In the genomic region with DNA sequence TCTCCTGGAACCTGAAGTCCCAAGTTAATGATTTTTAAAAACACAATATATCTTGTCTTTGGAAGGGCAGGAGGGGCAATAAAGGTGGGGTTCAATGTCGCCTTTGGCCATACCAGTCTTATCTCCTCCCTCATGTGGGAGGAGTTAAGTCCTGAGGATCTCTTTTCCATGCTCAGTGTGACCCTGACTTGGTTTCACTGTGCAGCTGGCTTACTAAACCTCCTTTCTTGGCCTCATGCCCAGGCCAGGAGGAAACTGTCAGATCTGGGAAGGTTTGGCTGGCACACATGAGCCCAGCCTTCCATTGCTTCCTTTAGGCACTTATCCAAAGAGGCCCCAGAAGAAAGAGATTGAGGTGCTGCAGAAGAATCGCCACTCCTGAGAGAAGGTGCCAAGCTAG, we compare ENCODE assay signal across 12 mouse cellular contexts. TPM values are rescaled to one million over a fixed set of nuclear protein-coding genes. Genes with fewer than 3 reads are reported as not detected.
DNase-seq lines count a peak whose midpoint lies in the region; ATAC-seq and TF ChIP-seq lines count a peak whose summit lies in the region.
"Had no signal": no experiment of that assay in that cellular context is flagged by ENCODE, and none has a peak within 500 bp of the region (broad histone marks: within the 10 kb centered on the region; RNA-seq: fewer than 3 reads in every experiment).

A gene (plus strand): TSS at position 189 of the 400 bp plus-strand sequence.

- H3K27ac ChIP-seq in heart, embryonic 11.5 days (ENCODE audit: low read depth, low read length) = no peak within 1 kb of the TSS
- H3K27ac ChIP-seq in lung, embryonic 14.5 days (ENCODE audit: low read depth) = no peak within 1 kb of the TSS
- no peak within 1 kb of the TSS for H3K27ac ChIP-seq in forebrain, embryonic 16.5 days (ENCODE audit: low read length)
- H3K27ac ChIP-seq: heart, embryonic 13.5 days had no signal

- H3K4me2 ChIP-seq in heart, embryonic 11.5 days = no peak within 1 kb of the TSS
- no peak within 1 kb of the TSS for H3K4me2 ChIP-seq in lung, embryonic 14.5 days
- no peak within 1 kb of the TSS for H3K4me2 ChIP-seq in forebrain, embryonic 16.5 days (ENCODE audit: low read length)
- H3K4me2 ChIP-seq: heart, embryonic 13.5 days had no signal

- H3K36me3 ChIP-seq in heart, embryonic 11.5 days (ENCODE audit: control insufficient read depth, insufficient read depth, low read length) = no peaks in the 10 kb centered on the region
- no peaks in the 10 kb centered on the region for H3K36me3 ChIP-seq in lung, embryonic 14.5 days (ENCODE audit: insufficient read depth)
- no peaks in the 10 kb centered on the region for H3K36me3 ChIP-seq in forebrain, embryonic 16.5 days (ENCODE audit: control insufficient read depth, insufficient read depth)
- H3K36me3 ChIP-seq: heart, embryonic 13.5 days had no signal

- ATAC-seq in heart, embryonic 11.5 days (replicated peaks; ENCODE audit: insufficient number of reproducible peaks, low FRiP score, low TSS enrichment) = no peak
- ATAC-seq in lung, embryonic 14.5 days (ENCODE audit: insufficient read depth) = no peak
- ATAC-seq in forebrain, embryonic 16.5 days = no peak

- TF ChIP-seq POLR2A in brain, embryonic 14.5 days (IDR thresholded peaks at IDR 0.05; ENCODE audit: borderline replicate concordance, extremely low read depth, insufficient read depth, insufficient read length, poor library complexity, severe bottlenecking) = no peak

- peak; percentile 5 to 6 for DNase-seq in heart, adult 9 months (ENCODE audit: low spot score in 2 of 2)
- DNase-seq in MN1 (ENCODE audit: low spot score) = peak; percentile 17
- DNase-seq in brain, embryonic 14.5 days (ENCODE audit: low read depth) = peak; percentile 49
- DNase-seq in lung, embryonic 14.5 days = peak; percentile 50
- no peak for DNase-seq in gastrocnemius, postnatal 10 days
- DNase-seq in embryo, embryonic 10 days (ENCODE audit: low spot score) = no peak
- DNase-seq: liver had no signal

- no peak for TF ChIP-seq CTCF in brain, embryonic 14.5 days (IDR thresholded peaks at IDR 0.05; ENCODE audit: borderline replicate concordance, extremely low read depth, insufficient read depth, insufficient read length)
- no peak for TF ChIP-seq CTCF in lung, embryonic 14.5 days (IDR thresholded peaks at IDR 0.05; ENCODE audit: low read depth)

- 45% methylated on average over 2 of the region's 2 CpGs for WGBS in heart, embryonic 11.5 days (ENCODE audit: insufficient replicate concordance)
- WGBS in lung, embryonic 14.5 days = 42% methylated on average over 2 of the region's 2 CpGs
- WGBS in forebrain, embryonic 16.5 days = 56% methylated on average over 2 of the region's 2 CpGs

- H3K9ac ChIP-seq in heart, embryonic 11.5 days (ENCODE audit: low read depth, low read length) = no peak within 1 kb of the TSS
- no peak within 1 kb of the TSS for H3K9ac ChIP-seq in lung, embryonic 14.5 days
- no peak within 1 kb of the TSS for H3K9ac ChIP-seq in forebrain, embryonic 16.5 days (replicated peaks; ENCODE audit: low read depth, low read length)
- H3K9ac ChIP-seq: heart, embryonic 13.5 days had no signal

- no peaks in the 10 kb centered on the region for H3K9me3 ChIP-seq in heart, embryonic 11.5 days (replicated peaks; ENCODE audit: control insufficient read depth, low read length)
- no peaks in the 10 kb centered on the region for H3K9me3 ChIP-seq in lung, embryonic 14.5 days (ENCODE audit: low read depth, low read length)
- no peaks in the 10 kb centered on the region for H3K9me3 ChIP-seq in forebrain, embryonic 16.5 days (ENCODE audit: control insufficient read depth, low read length)
- H3K9me3 ChIP-seq: heart, embryonic 13.5 days had no signal

- H3K4me3 ChIP-seq in heart, embryonic 11.5 days (ENCODE audit: low read depth, low read length) = no peak within 1 kb of the TSS
- no peak within 1 kb of the TSS for H3K4me3 ChIP-seq in lung, embryonic 14.5 days (ENCODE audit: low read depth, low read length)
- H3K4me3 ChIP-seq in forebrain, embryonic 16.5 days (replicated peaks; ENCODE audit: low read length) = no peak within 1 kb of the TSS
- H3K4me3 ChIP-seq: heart, embryonic 13.5 days had no signal

- no peaks in the 10 kb centered on the region for H3K4me1 ChIP-seq in heart, embryonic 11.5 days (ENCODE audit: control insufficient read depth, insufficient read depth, low read length)
- H3K4me1 ChIP-seq in lung, embryonic 14.5 days (ENCODE audit: insufficient read depth) = no peaks in the 10 kb centered on the region
- no peaks in the 10 kb centered on the region; the same call in 1 of the 2 replicates for H3K4me1 ChIP-seq in forebrain, embryonic 16.5 days (replicated peaks; ENCODE audit: control insufficient read depth, insufficient read depth, low read length)

- H3K27me3 ChIP-seq in heart, embryonic 11.5 days (ENCODE audit: control insufficient read depth, insufficient read depth, low read length) = no peaks in the 10 kb centered on the region
- H3K27me3 ChIP-seq in lung, embryonic 14.5 days (ENCODE audit: insufficient read depth, low read length) = no peaks in the 10 kb centered on the region
- H3K27me3 ChIP-seq in forebrain, embryonic 16.5 days (replicated peaks; ENCODE audit: control insufficient read depth, insufficient read depth, low read length) = no peaks in the 10 kb centered on the region
- H3K27me3 ChIP-seq: heart, embryonic 13.5 days had no signal

RNA-seq across cellular contexts. Expression of the gene that starts here (rescaled TPM):
- polyA plus RNA-seq in heart, embryonic 11.5 days (2014; fragmentation: Nextera tagmentation; extraction: Ambion mirVana) = not detected in 2 replicates
- 0.14 TPM in 1 of 2 replicates, not detected in the other for polyA plus RNA-seq in brain, embryonic 14.5 days (2012; rRNA removed)
- polyA plus RNA-seq in lung, embryonic 14.5 days (2014; fragmentation: Nextera tagmentation; extraction: Ambion mirVana) = not detected in 2 replicates
- not detected for total RNA-seq in gastrocnemius, postnatal 10 days (2021)
- polyA plus RNA-seq in forebrain, embryonic 16.5 days (2015; fragmentation: Nextera tagmentation; extraction: Ambion mirVana) = not detected in 2 replicates
- total RNA-seq: neutrophil, adult 5-6 weeks had no signal
- polyA plus RNA-seq: cerebellum, adult 2 months; heart, embryonic 13.5 days had no signal

Comparison
In these comparisons a context has a peak if more than half of its experiments do, and no peak if none do; other contexts are left out.
1. Peak in DNase-seq in brain, embryonic 14.5 days; RNA of the gene not detected or under 1 TPM.
2. Peak in DNase-seq in lung, embryonic 14.5 days; RNA of the gene not detected or under 1 TPM.
3. DNase-seq: peak in heart, adult 9 months (2 of 2) and MN1 (single experiment); none in gastrocnemius, postnatal 10 days (single experiment) and embryo, embryonic 10 days (single experiment).